Mouse (Mus musculus) hindlimb bud, embryonic 11.5 days (tissue): Measurements from ENCODE around the gene Tnk2.

Experiments used
- DNase-seq: peaks from one replicate; pipeline ENCODE4 v3.0.0-alpha.2; 2012; ENCODE audit warnings: low read depth, low spot score; ENCODE audit errors: extremely low spot score

Gene Tnk2

DNA sequence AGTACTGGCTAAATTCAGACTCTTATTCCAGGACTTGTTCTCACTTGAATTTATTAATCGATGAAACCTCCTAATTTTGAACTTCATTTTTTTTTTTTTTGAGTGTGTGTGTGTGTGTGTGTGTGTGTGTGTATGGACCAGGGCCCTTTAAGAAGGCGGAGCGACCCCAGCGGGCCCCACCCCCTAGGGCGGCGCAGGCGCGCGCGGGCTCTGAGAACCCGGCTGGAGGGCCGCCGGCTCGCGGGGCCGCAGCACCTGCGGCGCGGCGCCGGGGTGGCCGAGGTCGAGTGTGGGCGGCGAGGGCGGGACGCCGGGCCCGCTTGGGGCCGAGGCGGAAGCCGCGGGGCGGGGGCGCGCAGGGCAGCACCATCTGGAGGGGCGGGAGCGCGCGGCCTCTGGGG, at the start of gene Tnk2:
Tnk2 (plus strand) TSS at position 214 of the 401 bp plus-strand sequence.
- DNase-seq, result no peak

GRCm38 (mm10) chr16:32593916-32594315, 49.8 kb upstream of the Tnk2 start:
- no peak for DNase-seq

DNA sequence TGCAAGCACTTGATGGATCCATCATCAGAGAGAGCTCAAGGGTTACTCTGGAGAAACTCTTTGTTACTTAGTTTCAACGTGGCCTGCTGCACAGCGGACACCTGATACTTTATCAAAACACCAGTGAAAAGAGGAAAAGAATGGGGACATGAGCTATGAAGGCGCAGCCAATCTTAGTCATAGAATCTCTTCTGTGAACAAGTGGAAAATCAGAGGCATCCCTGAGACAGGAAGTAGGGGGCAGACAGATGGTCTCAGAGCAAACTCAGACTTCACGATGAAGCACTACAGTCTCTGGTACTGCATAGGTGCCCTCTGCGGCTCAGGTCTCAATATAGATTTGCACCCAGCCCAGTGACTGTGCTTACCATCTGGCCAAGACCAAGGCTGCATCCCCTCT, 49.0 kb upstream of the Tnk2 start:
- DNase-seq, result no peak

DNA sequence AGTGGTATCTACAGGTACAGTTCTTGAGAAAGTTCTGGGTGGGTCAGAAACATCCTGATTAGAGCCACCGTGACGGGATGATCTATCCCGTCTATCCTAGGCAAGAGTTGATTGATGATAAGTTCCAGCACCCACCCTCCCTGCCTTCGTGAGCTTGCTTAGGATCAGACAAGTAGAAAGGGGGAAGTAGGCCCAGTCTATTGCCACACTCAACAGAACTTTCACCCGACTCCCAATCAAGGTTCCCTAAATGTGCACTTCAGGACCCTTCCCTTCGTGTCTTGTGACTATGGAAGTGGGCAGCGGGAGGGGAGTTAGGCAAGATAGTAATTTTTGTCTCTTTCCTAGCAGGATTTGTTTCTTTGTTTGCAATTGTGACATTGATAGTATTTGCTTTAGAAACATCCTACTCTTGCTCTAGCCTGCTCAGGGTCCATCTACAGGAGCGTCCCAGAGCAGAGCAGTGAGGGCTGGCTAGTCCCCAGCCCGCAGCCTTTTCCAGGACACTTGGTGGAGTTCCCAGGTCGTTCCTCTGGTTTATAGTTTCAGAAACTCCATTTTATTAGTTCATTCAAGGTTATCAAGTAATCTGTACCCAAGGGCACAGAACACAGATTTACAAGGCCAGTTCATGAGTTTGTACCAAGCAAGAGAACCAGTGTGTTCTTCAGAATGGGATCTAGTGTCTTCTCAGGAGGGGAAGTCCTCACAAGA, 48.4 kb upstream of the Tnk2 start:
- DNase-seq, result no peak

DNA sequence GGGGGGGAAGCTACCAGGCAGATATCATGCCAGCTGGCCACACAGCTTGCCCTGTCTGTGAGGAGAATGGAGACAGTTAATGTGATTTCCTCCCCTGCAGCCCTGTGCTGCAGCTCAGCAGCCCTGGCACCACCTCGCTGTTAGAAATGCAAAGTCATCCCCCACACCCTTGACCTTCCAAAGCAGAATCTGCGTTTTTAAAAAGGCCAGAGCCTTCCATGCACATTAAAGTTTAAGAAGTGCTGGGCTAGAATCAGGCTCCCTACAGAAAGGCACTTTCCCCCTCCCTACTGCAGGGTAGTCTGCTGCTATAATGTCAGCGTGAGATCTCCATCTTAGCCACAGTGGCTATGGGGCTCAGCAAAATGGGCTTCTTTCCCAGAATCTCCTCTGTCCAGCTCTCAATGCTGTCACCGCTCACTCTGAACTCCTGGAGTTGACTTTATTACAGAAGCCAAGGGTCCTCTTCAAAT, 45.7 kb upstream of the Tnk2 start:
- DNase-seq, result no peak

DNA sequence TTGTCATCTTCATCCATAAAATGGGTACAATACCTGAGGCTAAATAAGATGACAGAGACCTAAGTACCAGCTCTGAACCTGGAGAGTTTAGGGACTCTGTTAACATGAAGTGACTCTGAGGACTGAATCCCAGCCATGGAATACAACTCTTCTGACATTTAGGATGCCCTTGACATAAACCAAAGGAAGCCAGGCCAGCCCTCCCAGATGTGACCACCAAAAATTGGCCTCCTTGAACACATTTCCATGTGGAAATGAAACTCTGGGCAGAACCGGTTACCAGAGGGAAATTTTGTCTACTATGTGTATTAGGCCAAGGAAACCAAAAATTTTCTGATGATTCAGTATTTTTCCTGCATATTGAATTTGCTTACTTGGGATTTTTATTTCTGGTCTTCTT, 44.5 kb upstream of the Tnk2 start:
- DNase-seq, result no peak

GRCm38 (mm10) chr16:32602193-32602685, 41.4 kb upstream of the Tnk2 start:
- DNase-seq, result no peak

GRCm38 (mm10) chr16:32607562-32608343, 35.9 kb upstream of the Tnk2 start:
- DNase-seq, result no peak

DNA sequence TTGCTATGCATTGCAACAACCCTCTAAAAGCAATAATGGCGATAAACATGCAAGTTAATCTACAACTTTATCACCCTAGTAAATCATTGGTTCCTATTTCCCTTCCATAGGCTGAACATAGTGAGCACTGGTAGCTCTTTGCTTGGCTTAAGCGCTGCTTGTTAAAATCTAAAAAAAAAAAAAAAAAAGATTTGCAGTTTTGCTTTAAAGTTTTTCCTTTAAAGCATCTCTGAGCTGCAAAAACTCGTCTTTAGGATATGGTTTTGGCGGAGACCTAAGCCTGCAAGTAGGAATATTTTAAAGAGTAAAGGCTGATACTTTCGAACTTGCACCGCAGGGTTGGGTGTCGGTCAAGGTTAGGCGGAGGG, 35.3 kb upstream of the Tnk2 start:
- peak; percentile 24 for DNase-seq

GRCm38 (mm10) chr16:32608712-32609400, 34.8 kb upstream of the Tnk2 start, which contains the start of gene Tfrc:
Tfrc (plus strand) TSS chr16:32608920.
- peak; percentile 93 for DNase-seq

- no peak for DNase-seq
These were observed 34.3 kb upstream of the Tnk2 start for GRCm38 (mm10) chr16:32609401-32609779.

DNA sequence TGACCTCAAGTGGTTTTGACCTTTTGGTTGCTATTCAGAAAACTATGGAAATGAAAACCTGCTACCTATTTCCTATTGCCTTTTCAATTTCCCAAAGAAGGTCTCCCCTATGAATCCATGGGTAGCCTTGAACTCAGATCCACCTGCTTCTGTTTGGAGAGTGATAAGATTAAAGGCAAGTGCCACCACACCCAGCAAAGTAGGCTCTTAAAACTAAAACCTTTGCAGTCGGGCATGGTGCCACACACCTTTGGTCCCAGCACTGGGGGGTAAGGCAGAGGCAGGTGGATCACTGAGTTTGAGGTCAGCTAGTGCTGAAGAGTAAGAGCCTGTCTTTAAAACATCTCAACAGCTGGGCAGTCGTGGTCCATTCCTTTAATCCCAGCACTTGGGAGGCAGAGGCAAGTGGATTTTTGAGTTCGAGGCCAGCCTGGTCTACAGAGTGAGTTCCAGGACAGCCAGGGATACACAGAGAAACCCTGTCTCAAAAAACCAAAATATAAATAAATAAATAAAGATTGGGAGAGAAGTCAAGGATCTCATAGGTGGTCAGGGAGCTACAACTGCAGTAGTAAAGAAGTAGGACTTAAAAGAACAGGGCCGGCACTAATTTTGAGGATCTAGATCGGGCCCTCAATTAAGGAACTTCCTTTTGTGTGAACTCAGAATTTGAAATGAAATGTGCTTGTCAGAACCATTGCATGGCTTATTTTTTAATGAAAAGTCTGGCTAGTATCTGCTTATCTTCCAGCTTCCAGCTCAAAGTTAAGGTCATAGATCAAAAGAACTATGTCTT, 33.0 kb upstream of the Tnk2 start:
- no peak for DNase-seq

DNA sequence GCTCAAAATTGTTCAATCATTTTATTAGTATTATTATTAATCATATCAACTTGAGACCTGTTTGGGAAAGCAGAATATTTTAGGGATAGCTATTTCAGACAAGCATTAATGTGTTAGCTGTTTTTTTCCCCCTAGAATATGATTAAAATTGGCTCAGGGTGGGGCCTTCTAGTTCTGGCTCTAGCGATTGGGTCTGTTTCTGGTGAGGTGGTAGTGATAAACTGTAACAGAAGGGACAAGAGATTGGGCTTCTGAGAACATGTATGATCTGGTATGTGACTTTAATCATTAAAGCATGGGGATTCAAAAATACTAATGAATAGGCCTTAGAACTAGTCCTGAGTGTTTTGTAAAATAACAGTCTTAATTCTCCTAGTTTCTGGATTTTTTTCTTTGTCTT, 31.6 kb upstream of the Tnk2 start:
- no peak for DNase-seq

- DNase-seq, result no peak
These were observed 30.3 kb upstream of the Tnk2 start for GRCm38 (mm10) chr16:32613269-32613834.

GRCm38 (mm10) chr16:32614047-32614446, 29.6 kb upstream of the Tnk2 start:
- DNase-seq, result no peak

GRCm38 (mm10) chr16:32618946-32619345, 24.7 kb upstream of the Tnk2 start:
- no peak for DNase-seq

DNA sequence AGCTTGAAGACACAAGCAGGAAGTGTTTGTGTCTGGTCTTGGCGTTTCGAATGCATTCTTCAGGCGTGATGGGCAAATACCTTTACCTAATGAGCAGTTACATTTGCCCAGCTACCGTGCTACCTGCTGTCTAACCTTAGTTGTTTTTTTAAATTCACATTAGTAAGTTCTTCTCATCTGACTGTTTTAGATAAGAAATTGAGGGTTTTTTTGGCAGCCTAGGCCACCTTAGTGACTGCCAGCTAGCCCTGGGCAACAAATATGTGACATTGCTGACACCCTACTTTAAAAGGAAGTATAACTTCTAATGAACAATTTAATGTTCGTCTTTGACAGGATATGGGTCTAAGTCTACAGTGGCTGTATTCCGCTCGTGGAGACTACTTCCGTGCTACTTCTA, 15.5 kb upstream of the Tnk2 start:
- DNase-seq, result no peak

GRCm38 (mm10) chr16:32632328-32632824, 11.3 kb upstream of the Tnk2 start:
- DNase-seq, result no peak

- no peak for DNase-seq
These were observed 10.1 kb upstream of the Tnk2 start for GRCm38 (mm10) chr16:32633486-32634012.

DNA sequence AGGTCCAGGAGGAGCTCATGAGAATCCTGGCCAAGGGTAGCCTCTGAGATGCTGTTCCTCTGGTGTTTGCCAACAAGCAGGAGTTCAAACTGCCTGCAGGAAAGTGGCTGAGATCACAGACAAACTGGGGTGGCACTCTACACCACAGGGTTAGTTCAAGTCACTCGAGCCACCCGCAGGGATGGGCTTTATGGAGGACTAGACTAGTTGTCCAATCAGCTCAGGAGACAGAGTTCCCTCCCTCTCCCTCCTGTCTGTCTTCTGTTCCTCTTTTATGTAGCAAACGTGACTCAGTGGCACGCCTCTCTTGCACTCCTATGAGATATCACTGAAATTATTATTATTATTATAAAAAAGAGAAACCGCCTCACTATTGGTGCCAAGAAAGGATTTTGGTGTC, 9.5 kb upstream of the Tnk2 start:
- DNase-seq, result no peak
